Mouse (Mus musculus): Measurements from ENCODE around the gene Pdpn. TPM values are rescaled to one million over a fixed set of nuclear protein-coding genes. Genes with fewer than 3 reads are reported as not detected.

Pdpn gene
- total and polyA plus RNA-seq, 3 experiments = not detected

- no peak overlapping the region for H3K4me2 ChIP-seq (ENCODE audit: insufficient read depth, low read depth, poor library complexity, severe bottlenecking)
- dilution Hi-C loops (cut with MboI; ENCODE audit: extremely low pct_ligation_motif_present, extremely low pct_unique_long_range_greater_than_20kb, low sequenced_read_pairs) (no loop called here), in situ Hi-C loops (cut with MboI; ENCODE audit: low pct_ligation_motif_present, low pct_unique_long_range_greater_than_20kb, low sequenced_read_pairs) (loop anchor here (25.0 kb wide), 1 partner anchor 1070 kb away; no protein-coding TSS in a partner anchor)
- H3K4me3 ChIP-seq (replicated peaks in 1 of 3; ENCODE audit: low read depth in 2 of 3, low read length in 2 of 3, poor library complexity in 1 of 3) = no peak overlapping the region
- no peaks in the 10 kb centered on the region for H3K36me3 ChIP-seq (replicated peaks in 1 of 2; ENCODE audit: control insufficient read depth in 1 of 2, insufficient read depth in 1 of 2, low read length in 1 of 2)
- DNase-seq (ENCODE audit: extremely low read depth) = no peak
- no peak overlapping the region for H3K27ac ChIP-seq (ENCODE audit: insufficient read depth, low read depth)
- H3K4me1 ChIP-seq (ENCODE audit: control insufficient read depth in 1 of 2, insufficient read depth in 2 of 2) = 0 out of 4 replicates have a peak, but pooled peaks cover 0 to 5% of the 10 kb centered on the region in 2 experiments
- peaks cover 13% of the 10 kb centered on the region for H3K9me3 ChIP-seq (replicated peaks; ENCODE audit: low read length)
- H3K79me2 ChIP-seq (replicated peaks; ENCODE audit: control insufficient read depth, extremely low read depth, insufficient read depth, poor library complexity, severe bottlenecking) = no peaks in the 10 kb centered on the region
- TF ChIP-seq NELFE (IDR thresholded peaks at IDR 0.05; ENCODE audit: low read depth, low read length) (no peak), ZNF384 (IDR thresholded peaks at IDR 0.05; ENCODE audit: low read depth, low read length) (no peak), RAD21 (IDR thresholded peaks at IDR 0.05; ENCODE audit: low read depth, low read length) (no peak), JUND (conservative IDR thresholded peaks at IDR 0.05; ENCODE audit: low read depth, low read length) (no peak), USF2 (conservative IDR thresholded peaks at IDR 0.05; ENCODE audit: low read depth, low read length) (no peak), ELF1 (IDR thresholded peaks at IDR 0.05; ENCODE audit: low read depth, low read length) (no peak)
- no peaks in the 10 kb centered on the region for H3K27me3 ChIP-seq (replicated peaks)
- no peak overlapping the region for H3K9ac ChIP-seq (ENCODE audit: insufficient read depth, low read depth)
Measured at GRCm38 (mm10) chr4:143231790-143232422, 67.5 kb downstream of the Pdpn start.

GRCm38 (mm10) chr4:143231110-143231509 lies 68.3 kb downstream of the Pdpn start:
- TF ChIP-seq SMC3 (IDR thresholded peaks at IDR 0.05; ENCODE audit: low read depth, low read length) (no peak), ZNF384 (IDR thresholded peaks at IDR 0.05; ENCODE audit: low read depth, low read length) (no peak), ZKSCAN1 (IDR thresholded peaks at IDR 0.05; ENCODE audit: borderline replicate concordance, low read depth, low read length) (no peak), BHLHE40 (IDR thresholded peaks at IDR 0.05; ENCODE audit: low read depth, low read length) (no peak), EP300 (IDR thresholded peaks at IDR 0.05; ENCODE audit: low read length) (no peak), RCOR1 (conservative IDR thresholded peaks at IDR 0.05; ENCODE audit: low read depth, low read length) (no peak), NRF1 (IDR thresholded peaks at IDR 0.05; ENCODE audit: low read depth, low read length) (no peak)

GRCm38 (mm10) chr4:143227976-143228375 lies 71.4 kb downstream of the Pdpn start:
- H3K9ac ChIP-seq (ENCODE audit: insufficient read depth, low read depth) = no peak overlapping the region
- no peak for TF ChIP-seq CHD1 (IDR thresholded peaks at IDR 0.05; ENCODE audit: low read depth, low read length)
- no peak for TF ChIP-seq PAX5 (IDR thresholded peaks at IDR 0.05; ENCODE audit: low read length)
- TF ChIP-seq ZKSCAN1 (IDR thresholded peaks at IDR 0.05; ENCODE audit: borderline replicate concordance, low read depth, low read length) = no peak
- TF ChIP-seq ZNF384 (IDR thresholded peaks at IDR 0.05; ENCODE audit: low read depth, low read length) = no peak
- TF ChIP-seq ETS1 (conservative IDR thresholded peaks at IDR 0.05; ENCODE audit: low read depth, low read length) = no peak
- TF ChIP-seq SMC3 (IDR thresholded peaks at IDR 0.05; ENCODE audit: low read depth, low read length) = no peak
- TF ChIP-seq NELFE (IDR thresholded peaks at IDR 0.05; ENCODE audit: low read depth, low read length) = no peak
- no peak overlapping the region for H3K27ac ChIP-seq (ENCODE audit: insufficient read depth, low read depth)
- no peak for DNase-seq (ENCODE audit: extremely low read depth)
- dilution Hi-C loops (cut with MboI; ENCODE audit: extremely low pct_ligation_motif_present, extremely low pct_unique_long_range_greater_than_20kb, low sequenced_read_pairs) (no loop called here), in situ Hi-C loops (cut with MboI; ENCODE audit: low pct_ligation_motif_present, low pct_unique_long_range_greater_than_20kb, low sequenced_read_pairs) (loop anchor here (25.0 kb wide), 1 partner anchor 1066 kb away; no protein-coding TSS in a partner anchor)
- no peaks in the 10 kb centered on the region for H3K36me3 ChIP-seq (replicated peaks in 1 of 2; ENCODE audit: control insufficient read depth in 1 of 2, insufficient read depth in 1 of 2, low read length in 1 of 2)
- 0 out of 4 replicates have a peak, but pooled peaks cover 0 to 5% of the 10 kb centered on the region in 2 experiments for H3K4me1 ChIP-seq (ENCODE audit: control insufficient read depth in 1 of 2, insufficient read depth in 2 of 2)
- H3K4me3 ChIP-seq (replicated peaks in 1 of 3; ENCODE audit: low read depth in 2 of 3, low read length in 2 of 3, poor library complexity in 1 of 3) = no peak overlapping the region
- no peak overlapping the region for H3K4me2 ChIP-seq (ENCODE audit: insufficient read depth, low read depth, poor library complexity, severe bottlenecking)
- no peaks in the 10 kb centered on the region for H3K27me3 ChIP-seq (replicated peaks)
- H3K9me3 ChIP-seq (replicated peaks; ENCODE audit: low read length) = no peaks in the 10 kb centered on the region
- H3K79me2 ChIP-seq (replicated peaks; ENCODE audit: control insufficient read depth, extremely low read depth, insufficient read depth, poor library complexity, severe bottlenecking) = no peaks in the 10 kb centered on the region

More at GRCm38 (mm10) chr4:143231110-143231509, 68.3 kb downstream of the Pdpn start:
- H3K4me1 ChIP-seq (ENCODE audit: control insufficient read depth in 1 of 2, insufficient read depth in 2 of 2) = 0 out of 4 replicates have a peak, but pooled peaks cover 0 to 5% of the 10 kb centered on the region in 2 experiments
- H3K4me3 ChIP-seq (replicated peaks in 1 of 3; ENCODE audit: low read depth in 2 of 3, low read length in 2 of 3, poor library complexity in 1 of 3) = no peak overlapping the region
- no peak overlapping the region for H3K4me2 ChIP-seq (ENCODE audit: insufficient read depth, low read depth, poor library complexity, severe bottlenecking)
- H3K9me3 ChIP-seq (replicated peaks; ENCODE audit: low read length) = peaks cover 13% of the 10 kb centered on the region
- H3K27ac ChIP-seq (ENCODE audit: insufficient read depth, low read depth) = no peak overlapping the region
- in situ Hi-C loops (cut with MboI; ENCODE audit: low pct_ligation_motif_present, low pct_unique_long_range_greater_than_20kb, low sequenced_read_pairs) (loop anchor here (25.0 kb wide), 1 partner anchor 1069 kb away; no protein-coding TSS in a partner anchor), dilution Hi-C loops (cut with MboI; ENCODE audit: extremely low pct_ligation_motif_present, extremely low pct_unique_long_range_greater_than_20kb, low sequenced_read_pairs) (no loop called here)
- no peaks in the 10 kb centered on the region for H3K79me2 ChIP-seq (replicated peaks; ENCODE audit: control insufficient read depth, extremely low read depth, insufficient read depth, poor library complexity, severe bottlenecking)
- H3K27me3 ChIP-seq (replicated peaks) = no peaks in the 10 kb centered on the region
- H3K36me3 ChIP-seq (replicated peaks in 1 of 2; ENCODE audit: control insufficient read depth in 1 of 2, insufficient read depth in 1 of 2, low read length in 1 of 2) = no peaks in the 10 kb centered on the region
- H3K9ac ChIP-seq (ENCODE audit: insufficient read depth, low read depth) = no peak overlapping the region
- DNase-seq (ENCODE audit: extremely low read depth) = no peak
